Mouse (Mus musculus): ENCODE data around the gene Magoh.

DNA sequence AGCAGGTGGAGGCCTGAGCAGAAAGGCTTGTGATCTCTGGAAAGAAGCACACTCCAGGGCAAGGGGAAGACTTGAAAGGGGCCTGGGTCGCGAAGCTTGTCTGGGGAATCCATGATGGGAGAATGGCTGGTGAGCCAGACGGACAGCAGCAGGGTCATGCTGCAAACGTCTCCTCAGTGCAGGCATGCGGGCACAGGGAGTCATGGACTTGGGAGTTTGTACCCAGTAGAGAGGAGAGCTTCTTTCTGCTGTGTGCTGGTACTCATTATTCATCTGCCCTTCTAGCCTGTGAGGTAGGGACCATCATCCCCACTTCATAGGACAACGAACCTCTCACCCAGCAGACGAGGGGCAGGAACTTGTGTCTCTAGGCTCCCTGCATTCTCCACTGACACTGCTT lies 25.7 kb upstream of the Magoh start:
- TF ChIP-seq ZNF384 (IDR thresholded peaks at IDR 0.05; ENCODE audit: low read depth, low read length), result no peak
- TF ChIP-seq CTCF (conservative IDR thresholded peaks at IDR 0.05 in 1 of 2, IDR thresholded peaks at IDR 0.05 in 1 of 2; ENCODE audit: low read depth in 2 of 2, low read length in 2 of 2), result no peak
- TF ChIP-seq POLR2A (IDR thresholded peaks at IDR 0.05; ENCODE audit: low read depth, low read length), result no peak
- no peak for TF ChIP-seq HCFC1 (IDR thresholded peaks at IDR 0.05; ENCODE audit: low read depth, low read length)
- no peak for TF ChIP-seq MYC (IDR thresholded peaks at IDR 0.05; ENCODE audit: low read depth, low read length)
- TF ChIP-seq MAX (IDR thresholded peaks at IDR 0.05; ENCODE audit: low read length), result no peak
